Mouse (Mus musculus) cerebral cortex, adult 2 months (tissue): ENCODE results near the gene Gramd1b.

Experiments
- WGBS: fragments of 180-500 bp; shearing (Covaris S2); methylation state at CpG from one replicate; pipeline ENCODE4 v1.1.7; 2018; 5-methylcytosine and 5-hydroxymethylcytosine counted together

Gene Gramd1b

DNA sequence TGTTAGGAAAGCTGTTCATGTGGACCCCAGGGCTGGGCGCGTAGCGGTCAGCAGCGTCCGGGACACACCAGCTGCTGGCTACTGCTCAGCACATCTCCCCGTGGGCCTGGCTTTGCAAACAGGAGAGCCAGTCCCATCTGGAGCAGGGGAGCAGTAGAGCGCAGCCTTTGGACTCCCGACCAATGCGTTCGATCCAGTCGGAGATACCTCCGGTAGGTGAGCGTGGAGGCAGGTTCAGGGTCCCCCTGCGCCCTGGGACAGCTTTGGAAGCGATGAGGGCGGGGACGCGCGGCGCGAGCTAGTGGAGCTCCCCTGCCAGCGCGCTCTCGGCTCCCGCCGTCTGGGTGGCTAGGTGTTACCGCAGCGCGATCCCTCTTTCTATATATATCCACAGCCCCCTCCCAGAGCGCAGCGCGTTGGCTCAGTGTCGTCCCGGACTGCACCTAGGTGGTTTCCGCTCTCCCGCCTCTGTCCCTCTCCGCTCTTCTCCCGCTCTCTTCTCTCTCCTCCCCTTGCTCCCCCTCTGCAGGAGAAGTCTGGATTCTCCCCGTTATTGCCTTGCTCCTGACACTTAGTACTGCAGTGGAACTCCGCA is at the start of gene Gramd1b:
TSS of gene Gramd1b (minus strand) at position 357 of the 595 bp plus-strand sequence.
- WGBS = 1% methylated on average over 40 of the region's 40 CpGs

DNA sequence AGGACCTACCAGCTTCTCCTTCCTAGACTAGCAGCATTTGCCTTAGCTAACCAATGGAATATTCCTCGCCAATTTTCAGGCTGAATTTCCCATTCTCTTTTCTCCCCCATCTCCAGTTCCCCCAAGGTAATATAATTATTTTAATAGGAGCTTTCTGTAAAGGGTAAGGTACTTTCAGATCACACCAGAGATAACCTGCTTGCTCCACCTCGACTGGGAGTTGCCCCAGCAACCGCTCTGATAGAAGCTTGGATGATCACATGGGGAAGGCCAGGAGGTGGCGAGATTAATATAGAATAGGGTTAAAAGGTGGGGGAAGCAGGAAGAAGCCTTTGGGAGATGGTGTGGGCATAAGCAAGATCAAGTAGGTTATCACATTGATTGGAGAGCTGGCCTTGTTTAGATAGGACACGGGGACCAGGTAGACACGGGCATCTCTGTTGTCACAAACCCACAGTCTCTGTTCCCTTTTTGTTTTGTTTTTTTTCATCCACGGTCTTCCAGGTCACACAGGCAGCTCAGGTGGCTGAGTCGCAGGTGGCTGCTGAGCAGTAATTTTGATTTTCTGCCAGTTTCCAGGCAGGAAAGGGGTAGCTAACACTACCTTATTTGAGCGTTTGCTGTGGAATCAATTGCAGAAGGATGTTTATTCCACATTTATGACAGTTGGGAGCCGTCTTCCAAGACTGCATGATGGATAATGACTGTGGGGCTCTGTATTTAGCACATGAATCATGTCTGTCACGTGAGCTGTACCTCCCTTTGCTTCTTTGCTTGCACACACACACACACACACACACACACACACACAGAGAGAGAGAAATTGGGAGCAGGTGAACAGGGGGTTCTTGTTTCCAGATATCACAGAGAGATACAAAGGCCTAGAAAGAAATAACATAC is 47.8 kb upstream of the Gramd1b start:
- WGBS = 70% methylated on average over 11 of the region's 11 CpGs

DNA sequence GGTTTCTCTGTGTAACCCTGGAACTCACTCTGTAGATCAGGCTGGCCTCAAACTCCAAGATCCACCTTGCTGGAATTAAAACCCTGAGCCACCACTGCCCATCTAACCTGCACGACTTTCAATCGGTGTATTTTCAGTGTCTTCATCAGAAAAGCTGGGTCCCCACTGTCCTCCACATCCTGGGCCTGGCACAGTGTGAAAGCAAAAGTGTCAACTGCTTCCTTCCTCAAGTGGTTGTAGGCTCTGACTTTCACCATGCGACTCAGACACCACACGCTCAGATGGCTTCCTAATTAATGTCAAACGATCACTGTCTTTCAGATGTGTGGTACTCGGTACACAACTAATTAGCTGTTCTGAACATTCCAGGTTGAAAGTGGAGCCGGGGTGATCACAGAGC is 45.9 kb upstream of the Gramd1b start:
- WGBS = 66% methylated on average over 7 of the region's 7 CpGs

DNA sequence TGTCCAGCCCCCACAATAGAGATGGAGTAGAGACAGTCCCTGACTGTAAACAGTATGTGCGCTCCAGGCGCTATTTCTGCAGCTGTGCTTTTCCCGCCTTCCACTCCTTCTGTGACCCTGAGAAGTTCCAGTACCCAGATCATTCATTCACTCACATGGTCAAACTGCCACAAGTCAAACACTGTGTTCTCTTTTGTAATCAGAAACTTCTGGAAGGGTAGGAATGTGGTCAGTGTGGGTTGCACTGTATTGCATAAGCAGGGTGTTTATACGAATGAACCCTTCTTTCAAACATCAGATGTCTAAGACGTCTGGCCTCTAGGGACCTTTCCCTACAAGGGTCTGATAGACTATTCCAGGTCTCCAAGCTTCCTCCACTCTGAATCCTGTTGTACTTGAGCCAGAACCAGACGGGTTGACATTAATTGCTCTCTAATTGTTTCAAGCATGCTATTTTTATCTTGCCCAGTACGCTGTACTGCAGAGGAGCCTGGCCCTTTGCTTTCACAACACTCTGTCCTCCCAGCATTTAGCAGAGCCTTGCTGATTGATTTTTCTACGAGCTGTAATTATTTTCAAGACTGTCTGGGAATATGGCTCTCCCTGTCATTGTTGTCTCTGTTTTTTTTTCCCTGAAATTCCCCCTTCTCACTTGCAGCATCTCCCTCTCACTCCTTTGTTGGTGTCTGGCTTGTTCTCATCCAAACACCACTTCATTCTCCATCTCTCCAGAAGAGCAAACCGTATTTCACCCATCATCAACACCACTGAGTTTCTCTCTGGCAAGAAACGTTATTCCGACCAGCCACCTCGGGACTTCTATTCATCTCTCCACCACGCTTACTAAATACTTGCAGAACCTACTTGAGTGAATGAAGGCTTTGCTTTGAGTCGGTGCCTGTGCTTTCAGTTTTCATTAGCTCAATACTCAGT is 44.1 kb upstream of the Gramd1b start:
- 63% methylated on average over 14 of the region's 14 CpGs for WGBS

DNA sequence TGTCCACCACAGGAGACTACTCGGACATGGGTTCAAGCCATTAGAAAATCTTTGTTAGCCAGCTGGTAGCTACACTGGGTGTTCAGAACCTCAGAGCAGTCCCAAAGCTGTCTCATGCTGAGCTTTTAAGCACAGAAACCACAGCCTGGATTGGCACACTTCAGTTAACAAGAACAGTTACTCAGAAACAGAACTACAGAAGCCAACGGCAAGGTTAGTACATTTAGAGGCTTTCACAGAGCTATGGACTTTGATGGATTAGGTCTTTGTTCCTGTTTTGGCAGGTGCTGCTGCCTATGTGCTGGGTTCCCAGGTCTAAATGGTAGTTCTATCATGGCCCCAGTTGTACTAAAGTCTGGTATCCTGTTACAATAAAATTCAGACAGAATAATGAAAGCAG is 40.1 kb upstream of the Gramd1b start:
- 65% methylated on average over 2 of the region's 2 CpGs for whole genome bisulfite sequencing

DNA sequence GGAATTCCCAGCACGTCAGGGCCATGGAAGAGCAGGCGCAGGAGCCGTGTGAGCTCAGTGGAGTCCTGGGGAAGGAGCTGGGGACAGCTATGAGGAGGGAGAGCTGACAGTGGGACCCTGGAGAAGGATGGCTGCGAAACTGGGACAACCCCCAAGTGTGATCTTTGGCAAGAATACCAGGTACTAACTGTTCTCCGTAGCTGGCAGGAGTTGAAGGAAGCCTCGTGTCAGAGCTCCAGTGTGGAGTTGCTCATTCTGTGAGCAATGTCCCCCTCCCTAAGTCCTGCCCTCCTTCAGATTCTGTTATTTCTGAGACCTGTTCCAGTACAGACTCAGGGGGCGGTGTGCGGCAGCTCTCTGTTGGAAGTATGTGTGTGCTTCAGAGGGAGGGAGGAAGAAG is 36.9 kb upstream of the Gramd1b start:
- 36% methylated on average over 8 of the region's 8 CpGs for WGBS

DNA sequence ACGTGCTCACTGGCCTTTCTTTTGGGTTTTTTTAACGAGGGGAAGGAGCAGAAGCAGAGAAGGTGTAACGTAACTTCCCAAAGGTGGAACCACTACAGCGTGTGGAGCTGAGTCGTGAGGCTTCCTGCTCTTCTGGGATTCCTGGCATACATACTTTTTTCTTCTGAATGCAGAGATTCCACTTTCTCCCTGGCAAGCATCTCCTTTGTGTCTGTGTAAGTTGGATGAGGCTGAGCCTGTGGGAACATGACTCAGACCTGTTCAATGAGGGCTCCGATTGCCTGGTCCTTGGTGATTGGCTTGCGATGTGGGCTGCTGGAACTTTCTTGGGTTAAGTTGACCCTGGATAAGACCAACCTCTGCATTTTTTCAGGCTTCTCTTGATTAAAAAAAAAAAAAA is 28.5 kb upstream of the Gramd1b start:
- 50% methylated on average over 7 of the region's 7 CpGs for WGBS

DNA sequence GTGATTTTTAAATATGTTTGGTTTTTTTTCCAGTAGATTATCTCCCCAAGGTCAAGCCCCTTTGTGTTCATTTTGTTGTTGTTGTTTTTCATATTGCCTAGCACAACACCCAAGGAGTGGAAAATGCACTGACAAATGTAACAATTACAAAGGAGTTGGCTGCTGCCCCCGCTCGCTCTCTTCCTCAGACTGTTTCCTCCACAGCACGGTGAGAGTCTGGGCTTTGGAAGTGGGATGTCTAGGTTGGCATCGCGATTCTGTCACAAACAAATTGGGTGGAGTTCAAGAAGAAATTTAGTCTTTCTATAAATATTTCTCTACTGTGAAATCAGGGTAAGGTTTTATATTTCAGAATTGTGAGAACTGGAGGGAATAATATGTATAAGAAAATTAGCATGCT is 26.6 kb upstream of the Gramd1b start:
- 35% methylated on average over 5 of the region's 5 CpGs for WGBS

DNA sequence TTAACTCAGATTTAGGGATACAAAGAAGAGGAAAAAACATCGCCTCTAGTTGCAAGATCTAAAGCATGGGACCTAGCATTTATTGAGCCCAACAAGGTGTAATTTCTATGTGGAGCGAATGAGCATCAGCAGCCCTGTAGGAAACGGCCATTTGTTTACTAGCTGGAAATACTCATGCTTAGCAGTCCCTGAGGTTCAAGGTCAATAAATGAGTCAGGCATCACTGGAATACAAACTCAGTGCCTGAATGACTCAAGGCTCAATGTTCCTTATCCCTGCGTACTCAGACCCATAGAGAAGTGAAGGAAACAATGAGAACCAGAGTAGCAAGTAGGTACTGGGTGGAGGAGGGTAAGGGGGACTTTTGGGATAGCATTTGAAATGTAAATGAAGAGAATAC is 25.2 kb upstream of the Gramd1b start:
- WGBS = 84% methylated on average over 4 of the region's 4 CpGs

DNA sequence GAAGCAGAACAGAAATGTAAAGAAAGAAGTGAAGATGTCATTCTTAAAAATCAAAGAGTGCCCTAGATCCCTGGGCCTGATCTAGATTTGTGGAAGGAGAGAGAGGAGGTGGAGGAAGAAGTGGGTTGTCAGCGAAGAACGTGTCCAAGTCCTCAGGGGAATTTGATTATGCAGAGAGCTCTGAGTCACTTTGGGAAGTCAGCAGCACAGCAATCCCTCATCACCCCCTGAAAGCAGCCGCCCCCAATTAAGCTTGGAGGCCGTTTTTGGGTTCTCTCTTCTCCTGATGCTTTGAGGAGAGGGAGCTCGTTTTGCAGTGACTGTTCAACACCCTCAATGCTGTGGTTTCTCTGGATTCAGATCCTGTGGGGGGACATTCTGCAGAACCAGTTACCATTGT is 24.1 kb upstream of the Gramd1b start:
- WGBS = 37% methylated on average over 5 of the region's 5 CpGs

DNA sequence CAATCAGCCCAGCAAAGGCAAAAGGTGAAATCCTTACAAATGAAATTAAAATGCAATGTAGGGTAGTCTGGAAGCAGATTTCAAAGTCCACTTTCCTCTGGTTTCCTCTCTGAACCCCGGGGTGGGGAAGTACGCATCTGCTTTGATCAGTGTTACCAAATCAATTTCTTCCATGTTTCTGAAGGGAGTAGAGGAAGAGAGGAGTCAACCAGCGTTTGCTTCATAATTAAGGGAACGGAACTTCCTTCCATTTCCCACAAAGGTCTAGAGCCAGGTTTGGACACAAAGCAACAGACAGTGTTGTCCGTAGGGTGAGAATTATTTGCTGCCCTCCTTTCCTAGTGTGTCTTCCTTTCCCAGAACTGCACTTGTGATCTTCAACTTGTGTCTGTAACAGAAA is 16.7 kb upstream of the Gramd1b start:
- 88% methylated on average over 5 of the region's 5 CpGs for WGBS

DNA sequence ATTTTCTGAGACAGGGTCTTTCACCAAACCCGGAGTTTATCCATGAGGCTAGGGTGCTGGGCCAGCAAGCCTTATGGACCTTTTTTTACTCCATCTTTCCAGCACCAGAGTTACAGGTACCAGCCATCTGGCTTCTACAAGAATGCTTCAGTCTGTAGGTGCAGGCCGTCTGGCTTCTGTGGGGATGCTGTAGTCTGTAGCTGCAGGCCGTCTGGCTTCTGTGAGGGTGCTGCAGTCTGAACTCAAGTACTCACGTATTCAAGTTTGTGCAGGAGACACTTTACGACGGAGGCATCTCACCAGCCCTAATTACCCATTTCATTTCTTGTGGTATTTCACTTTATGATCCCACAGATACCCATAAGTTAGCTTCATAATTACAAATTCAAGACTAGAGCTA is 14.0 kb upstream of the Gramd1b start:
- 84% methylated on average over 6 of the region's 6 CpGs for WGBS

DNA sequence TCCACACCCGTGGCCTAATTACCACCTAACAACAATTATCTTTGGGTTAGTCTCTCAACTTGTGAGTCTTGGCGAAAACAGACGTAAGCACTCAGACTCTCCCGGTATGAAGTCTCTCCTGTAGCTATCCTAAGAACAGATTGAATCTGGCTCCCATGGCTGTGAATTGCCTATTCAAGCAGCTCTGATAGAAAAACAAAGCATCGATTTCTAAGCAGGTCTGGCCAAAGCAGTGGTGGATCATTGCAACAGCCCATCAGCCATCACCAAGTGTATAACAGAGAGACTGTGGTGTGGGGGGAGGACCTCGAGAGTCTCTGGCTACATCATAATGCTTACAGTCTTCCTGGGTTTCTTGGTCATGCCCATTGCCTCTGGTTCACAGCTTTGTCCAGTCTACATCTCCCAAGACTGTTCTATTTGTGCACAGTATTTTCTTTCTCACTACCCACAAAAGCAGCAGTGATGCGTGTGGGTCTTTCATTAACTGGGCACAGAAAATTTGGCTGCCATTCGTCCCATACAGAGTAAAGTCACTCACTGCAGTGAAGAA is 8.5 kb upstream of the Gramd1b start:
- WGBS = 62% methylated on average over 8 of the region's 8 CpGs

DNA sequence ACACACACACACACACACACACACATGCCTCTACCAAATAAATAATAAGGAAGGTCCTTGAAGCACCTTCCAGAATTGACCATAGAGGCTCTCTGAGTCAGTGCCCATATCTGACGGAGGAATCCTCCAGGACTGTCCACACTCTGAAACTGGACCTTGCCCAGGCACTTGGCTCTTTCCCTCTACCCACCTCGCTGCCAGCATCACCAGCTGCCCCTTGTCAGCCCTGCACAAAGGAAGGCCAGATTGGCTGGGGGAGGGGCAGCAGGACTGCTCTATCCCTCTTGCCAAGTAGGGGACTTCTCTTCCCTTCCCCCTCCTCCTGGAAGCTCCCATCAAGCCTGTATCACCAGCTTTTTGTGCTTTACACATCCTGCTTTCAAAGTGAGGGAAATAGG is 6.5 kb upstream of the Gramd1b start:
- WGBS = 51% methylated on average over 2 of the region's 2 CpGs

DNA sequence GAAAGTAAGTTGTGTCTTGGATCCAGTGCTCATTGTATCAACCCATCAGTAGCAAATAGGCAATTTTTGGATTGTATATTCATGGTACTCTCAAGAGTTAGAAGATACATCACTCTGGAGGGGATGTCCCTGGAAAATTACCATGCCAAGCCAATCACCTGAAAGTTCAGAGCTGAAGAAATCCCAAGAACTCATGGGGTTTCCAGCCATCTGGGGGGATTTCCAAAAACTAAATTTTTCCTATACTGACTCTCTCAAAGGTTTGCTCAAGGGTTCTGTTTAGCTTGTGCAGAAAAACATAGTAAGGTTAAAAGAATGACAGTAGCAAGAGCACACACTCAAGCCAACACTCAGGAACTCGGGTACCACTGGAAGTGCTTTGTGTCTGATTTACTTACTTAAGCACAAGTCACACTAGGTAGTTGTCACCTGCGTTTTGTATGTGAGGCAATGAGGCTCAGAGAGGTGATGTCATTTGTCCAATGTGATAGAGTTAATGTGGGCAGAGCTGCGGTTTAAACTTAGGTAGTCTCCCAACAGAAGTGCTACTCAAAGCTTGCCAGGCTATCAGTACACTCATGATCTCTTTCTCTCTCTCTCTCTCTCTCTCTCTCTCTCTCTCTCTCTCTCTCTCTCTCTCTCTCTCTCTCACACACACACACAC is 6.0 kb upstream of the Gramd1b start:
- 74% methylated on average over 3 of the region's 3 CpGs for WGBS

DNA sequence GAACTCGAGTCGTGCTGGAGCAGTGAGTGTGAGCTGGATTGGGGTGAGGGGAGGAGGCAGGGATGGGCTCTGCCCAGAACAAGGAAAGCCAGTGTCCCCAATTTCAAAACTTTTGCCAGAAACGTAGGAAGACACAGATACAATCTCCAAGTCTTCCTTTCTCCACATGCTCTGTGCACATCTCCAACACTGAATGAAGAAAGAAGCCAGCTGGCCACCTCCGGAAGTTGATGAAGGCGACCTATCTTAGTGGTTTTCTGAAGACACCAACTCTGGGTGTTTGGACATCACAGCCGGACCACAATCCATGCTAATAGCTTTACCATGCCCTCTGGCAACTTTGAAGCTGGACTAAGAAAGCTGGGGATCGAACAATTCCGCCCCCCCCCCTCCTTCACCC is 647 bp downstream of the Gramd1b start:
- 38% methylated on average over 8 of the region's 8 CpGs for WGBS

DNA sequence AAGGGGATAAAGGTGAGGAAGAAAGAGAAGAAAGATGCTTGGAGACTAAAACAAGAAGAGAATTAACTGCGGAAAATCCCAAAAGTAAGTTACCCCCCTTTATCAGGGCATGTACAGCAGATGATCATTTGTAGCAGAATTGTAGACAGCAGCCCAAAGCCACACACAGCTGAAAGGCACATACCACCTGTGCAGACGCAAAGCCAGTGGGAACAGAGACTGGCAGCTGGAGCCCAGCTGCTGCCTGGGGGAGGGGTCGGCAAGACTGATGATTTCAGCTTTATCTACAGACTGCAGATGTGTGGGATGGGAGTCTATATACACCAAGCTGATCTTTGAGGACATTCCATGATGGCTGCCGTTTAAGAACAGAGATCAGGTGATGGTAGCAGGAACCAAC is 2.5 kb downstream of the Gramd1b start:
- WGBS = 84% methylated on average over 4 of the region's 4 CpGs

DNA sequence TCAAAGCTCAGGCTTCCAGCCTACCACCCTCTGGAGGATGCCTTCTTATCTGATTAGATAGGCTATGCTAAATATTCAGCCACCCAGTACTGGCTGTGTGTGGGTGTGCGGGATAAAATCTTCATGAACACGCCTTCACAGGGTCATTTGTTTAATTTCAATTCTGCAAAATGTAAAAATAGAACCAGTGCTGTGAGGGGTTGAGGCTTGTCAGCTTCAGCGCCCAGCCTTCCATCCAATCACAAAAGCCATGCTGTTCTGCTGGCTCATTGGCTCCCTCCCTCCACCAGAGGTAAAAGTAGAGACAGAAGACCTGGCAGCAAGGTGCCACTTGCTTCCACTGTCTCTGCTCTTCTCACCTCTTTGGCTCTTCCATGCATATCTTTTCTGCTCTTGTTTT is 4.3 kb downstream of the Gramd1b start:
- WGBS = 43% methylated on average over 3 of the region's 3 CpGs

DNA sequence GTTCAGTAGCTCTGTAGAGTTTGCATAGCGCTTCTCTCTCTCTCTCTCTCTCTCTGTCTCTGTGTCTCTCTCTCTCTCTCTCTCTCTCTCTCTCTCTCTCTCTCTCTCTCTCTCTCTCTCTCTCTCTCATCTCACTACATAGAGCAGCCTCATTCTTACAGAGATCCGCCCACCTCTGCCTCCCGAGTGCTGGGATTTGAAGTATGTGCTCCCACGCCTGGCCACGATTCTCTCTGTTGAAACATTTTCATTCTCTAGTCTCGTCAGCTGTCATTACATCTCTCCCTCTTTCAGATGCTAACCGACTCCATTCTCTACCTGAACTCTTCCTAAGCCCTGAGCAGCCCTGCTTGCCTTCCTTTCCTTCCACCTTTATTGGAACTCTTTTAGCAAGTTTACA is 9.0 kb downstream of the Gramd1b start:
- WGBS = 55% methylated on average over 7 of the region's 7 CpGs

DNA sequence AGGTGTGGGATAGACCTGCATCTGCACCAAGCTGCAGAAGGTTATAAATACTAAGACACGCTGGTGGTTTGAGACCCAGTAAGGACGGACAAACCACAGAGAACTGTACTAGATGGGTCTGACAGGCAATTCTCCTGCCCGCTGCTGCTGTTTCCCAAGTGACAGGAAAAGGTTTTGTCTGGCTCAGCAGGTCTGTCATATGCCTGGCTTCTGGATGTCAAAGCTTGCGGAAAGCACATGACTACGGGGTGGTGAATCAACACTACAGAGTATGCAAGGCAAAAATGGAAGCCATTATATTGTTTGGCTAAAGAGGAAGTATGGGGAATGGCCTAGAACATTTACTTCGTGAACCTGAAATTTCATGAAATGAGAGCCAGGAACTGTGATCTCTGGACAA is 10.1 kb downstream of the Gramd1b start:
- WGBS = 90% methylated on average over 6 of the region's 6 CpGs

DNA sequence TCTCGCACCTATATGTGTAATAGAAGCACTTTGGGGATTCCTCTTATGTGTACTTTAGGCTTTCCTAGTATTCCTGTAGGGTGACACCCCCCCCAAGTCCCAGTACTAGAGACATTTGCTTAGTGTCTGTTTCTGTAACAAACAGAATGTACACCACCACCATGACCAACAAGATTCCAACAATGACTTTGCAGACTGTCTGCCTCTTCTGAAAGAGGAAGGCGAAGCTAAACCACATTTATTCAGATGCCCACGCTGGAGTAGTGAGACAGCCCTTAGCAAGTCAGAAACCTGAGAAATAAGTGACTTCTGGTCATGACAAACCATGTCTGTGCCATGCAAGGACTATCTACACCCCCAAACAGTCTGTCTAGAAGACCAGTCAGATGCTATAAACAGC is 11.9 kb downstream of the Gramd1b start:
- 83% methylated on average over 3 of the region's 3 CpGs for WGBS

DNA sequence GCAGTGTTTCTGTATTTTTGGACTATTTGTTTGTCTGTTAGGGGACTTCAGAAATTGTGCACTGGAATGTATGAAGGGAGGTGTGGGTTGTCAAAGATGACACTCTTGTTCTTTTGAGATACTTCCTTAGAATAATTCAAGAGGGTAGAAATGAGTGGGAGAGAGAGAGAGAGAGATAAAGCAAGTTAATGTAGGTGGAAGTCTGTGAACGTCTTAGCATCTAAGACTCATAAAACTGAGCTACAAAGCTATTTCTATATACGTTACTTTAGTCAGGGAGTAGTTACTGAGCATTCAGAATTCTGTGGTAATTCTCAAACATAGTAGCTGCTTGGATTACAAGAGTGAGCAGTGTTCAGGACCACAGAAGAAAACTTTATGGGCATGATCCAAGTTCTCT is 19.2 kb downstream of the Gramd1b start:
- 52% methylated on average over 2 of the region's 2 CpGs for WGBS
